Mouse (Mus musculus) bone marrow macrophage, adult 2 months (primary cell): Measurements from ENCODE around the gene Samsn1.

Experiments used
- CTCF ChIP-seq: IDR thresholded peaks from 2 replicates; pipeline ENCODE4 v1.5.1; 2012; ENCODE audit warnings: low read depth, mild to moderate bottlenecking, low read length, moderate library complexity
- POLR2A ChIP-seq: IDR thresholded peaks from 2 replicates; pipeline ENCODE4 v1.6.1; 2012; ENCODE audit warnings: mild to moderate bottlenecking, low read depth, low read length, borderline replicate concordance

DNA sequence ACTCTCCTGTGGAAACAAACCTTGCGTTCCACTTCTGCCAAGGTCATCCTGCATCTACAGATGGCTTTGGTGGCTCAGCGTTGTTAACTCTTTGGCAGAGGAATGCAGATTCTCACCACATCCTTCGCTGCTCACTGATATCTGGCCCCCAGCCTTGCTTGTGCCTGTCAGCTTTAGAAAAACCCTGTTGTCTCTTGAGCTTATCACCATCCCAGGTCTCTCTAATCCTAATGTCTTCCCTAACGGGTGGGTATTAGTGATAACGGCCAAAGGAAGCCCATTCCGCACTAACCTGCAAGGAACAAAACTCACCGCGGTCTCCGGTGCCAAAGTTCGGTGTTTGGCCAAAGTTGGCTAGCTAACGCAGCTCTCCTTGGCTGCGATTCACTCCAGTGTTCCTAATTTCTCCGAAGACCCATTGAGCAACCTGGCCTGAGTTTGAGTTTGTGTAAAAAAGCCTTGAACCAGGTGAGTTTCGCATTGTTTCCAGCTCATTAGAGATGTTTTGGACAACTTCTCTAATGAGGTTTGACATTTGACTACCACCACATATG lies 44.1 kb upstream of the Samsn1 start:
- TF ChIP-seq CTCF: no peak
- TF ChIP-seq POLR2A: no peak
